Mouse (Mus musculus) adrenal gland, adult (tissue): ENCODE measurements around the gene L3mbtl2.

Source experiments
- DNase-seq, 2 experiments: peaks; one replicate each; pipeline ENCODE4 v3.0.0; 2022 to 2023; ENCODE audit warnings: low spot score in 1 of 2; ENCODE audit not compliant: inconsistent age in 2 of 2

L3mbtl2 gene

DNA sequence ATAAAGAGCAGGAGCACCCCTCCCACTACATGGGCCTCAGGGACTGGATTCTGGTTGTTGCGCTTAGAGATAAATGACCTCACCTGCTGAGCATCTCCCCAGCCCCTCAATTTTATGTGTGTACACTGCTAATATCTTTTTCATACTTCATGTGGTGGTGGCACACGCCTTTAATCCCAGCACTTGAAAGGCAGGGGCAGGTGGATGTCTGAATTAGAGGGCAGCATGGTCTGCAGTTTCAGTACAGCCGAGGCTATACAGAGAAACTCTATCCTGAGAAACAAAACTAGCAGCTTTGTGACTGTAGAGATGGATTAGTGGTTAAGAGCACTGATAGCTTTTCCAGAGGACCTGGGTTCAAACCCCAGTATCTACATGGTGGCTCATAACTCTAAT, 39.4 kb downstream of the L3mbtl2 start:
- DNase-seq = no peak

DNA sequence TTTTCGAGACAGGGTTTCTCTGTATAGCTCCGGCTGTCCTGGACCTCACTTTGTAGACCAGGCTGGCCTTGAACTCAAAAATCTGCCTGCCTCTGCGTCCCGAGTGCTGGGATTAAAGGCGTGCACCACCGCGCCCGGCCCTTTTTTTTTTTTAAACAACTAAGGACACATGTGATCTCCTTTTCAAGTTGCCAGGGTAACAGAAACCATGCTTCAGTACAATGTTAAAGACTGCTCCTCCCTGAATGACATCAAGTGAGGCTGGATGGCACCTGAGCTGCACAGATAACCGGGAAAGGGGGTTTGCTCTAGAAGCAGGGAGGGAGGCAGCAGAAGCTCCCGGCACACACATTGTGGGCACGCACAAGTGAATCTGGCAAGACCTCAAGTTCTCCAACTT, 45.3 kb downstream of the L3mbtl2 start:
- DNase-seq = no peak

- no peak for DNase-seq
These were observed 46.0 kb downstream of the L3mbtl2 start for GRCm38 (mm10) chr15:81709686-81710085.

DNA sequence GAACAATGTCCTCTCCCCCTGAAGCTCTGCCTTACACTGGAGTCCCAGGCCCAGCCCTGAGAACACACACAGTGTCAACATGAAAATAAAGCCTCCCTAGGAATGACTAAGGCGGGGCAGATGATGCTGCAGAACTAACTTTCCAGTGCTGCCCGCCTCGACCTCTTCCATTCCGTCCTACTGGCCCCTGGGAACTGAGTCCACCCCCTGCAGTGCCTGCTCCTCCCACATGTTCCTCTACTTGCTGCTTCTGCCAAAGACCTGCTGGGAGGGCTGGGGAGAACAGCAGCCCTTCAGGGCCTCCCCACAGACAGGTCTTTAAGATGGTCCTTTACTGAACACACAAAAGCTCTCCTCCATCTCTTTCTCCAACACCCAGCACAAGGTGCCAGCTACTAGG, 47.1 kb downstream of the L3mbtl2 start:
- DNase-seq = no peak

- no peak for DNase-seq
These were observed 50.1 kb downstream of the L3mbtl2 start for GRCm38 (mm10) chr15:81713742-81714141.

- no peak for DNase-seq
These were observed 54.8 kb downstream of the L3mbtl2 start for GRCm38 (mm10) chr15:81718336-81719138.

DNA sequence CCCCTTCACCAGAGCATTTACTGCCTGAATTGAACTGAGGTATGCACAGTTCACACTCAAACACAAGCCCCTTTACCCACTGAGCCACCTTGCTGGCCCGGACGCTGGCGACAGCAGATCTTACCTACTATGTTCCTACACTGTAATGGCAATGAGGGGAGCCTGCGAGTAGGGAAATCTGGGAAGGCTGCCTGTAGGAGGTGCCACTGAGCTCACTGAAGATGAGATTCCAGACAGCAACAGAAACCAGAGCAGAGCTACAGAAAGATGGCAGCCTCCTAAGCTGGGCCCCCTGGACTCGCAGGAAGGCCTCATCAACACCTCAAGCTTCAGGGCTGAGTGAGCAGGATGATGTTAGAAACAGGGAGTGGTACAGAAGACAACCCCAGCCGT, 55.4 kb downstream of the L3mbtl2 start:
- DNase-seq = no peak

- no peak for DNase-seq
These were observed 58.7 kb downstream of the L3mbtl2 start for GRCm38 (mm10) chr15:81722361-81722760.

- no peak for DNase-seq
These were observed 60.0 kb downstream of the L3mbtl2 start for GRCm38 (mm10) chr15:81723653-81724052.

DNA sequence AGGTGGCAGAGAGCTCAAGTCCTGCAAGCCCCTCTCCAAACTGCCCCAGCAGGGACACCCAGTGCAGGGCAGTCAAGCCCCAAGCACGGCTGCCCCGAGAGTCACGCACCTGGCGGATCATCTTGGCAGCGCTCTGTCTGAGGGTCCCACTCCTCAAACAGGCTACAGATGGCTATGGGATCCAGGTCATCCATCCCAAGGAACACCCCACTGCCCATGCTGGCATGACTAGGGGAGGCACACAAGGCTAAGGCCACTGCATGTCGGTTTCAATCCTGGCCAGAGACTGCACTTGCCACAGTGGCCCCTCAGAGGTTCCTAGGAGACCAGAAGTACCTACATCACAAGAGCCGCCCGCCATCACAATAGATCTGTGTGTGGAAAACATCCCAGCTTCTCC, 62.3 kb downstream of the L3mbtl2 start:
- DNase-seq = no peak

DNA sequence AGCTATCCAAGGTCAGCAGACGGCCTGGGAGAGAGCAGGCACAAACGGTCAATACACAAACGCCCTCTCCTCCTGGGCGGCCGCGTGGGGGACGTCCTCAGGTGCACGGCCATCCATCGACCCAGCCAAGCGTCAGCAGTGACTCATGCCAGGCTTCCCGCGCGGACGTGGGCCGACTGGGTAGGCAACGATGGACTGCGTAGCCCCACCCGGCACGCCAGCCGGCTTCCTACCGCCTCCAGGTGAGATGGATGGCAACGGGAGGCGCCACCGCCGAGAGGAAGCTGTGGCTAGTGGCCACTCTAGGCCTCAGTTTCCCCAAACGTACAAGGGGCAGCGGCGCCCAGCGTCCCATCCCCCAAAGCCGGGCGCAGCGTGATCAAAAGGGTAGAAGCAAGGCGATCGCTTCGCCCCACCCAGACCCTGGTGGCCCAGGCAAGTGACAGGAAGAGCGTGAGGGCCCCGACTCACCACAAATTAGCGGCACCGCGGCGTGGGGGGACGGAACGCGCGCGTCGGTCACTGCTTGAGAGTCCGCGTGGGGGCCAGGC, 65.6 kb downstream of the L3mbtl2 start:
- peak; percentile 66 to 75 for DNase-seq

- DNase-seq = peak; percentile 99
These were observed 66.3 kb downstream of the L3mbtl2 start for GRCm38 (mm10) chr15:81729792-81730635.

GRCm38 (mm10) chr15:81735075-81735474, 71.4 kb downstream of the L3mbtl2 start:
- DNase-seq = no peak
